Mouse (Mus musculus): ENCODE results near the gene Zmynd15.

The Zmynd15 gene

DNA sequence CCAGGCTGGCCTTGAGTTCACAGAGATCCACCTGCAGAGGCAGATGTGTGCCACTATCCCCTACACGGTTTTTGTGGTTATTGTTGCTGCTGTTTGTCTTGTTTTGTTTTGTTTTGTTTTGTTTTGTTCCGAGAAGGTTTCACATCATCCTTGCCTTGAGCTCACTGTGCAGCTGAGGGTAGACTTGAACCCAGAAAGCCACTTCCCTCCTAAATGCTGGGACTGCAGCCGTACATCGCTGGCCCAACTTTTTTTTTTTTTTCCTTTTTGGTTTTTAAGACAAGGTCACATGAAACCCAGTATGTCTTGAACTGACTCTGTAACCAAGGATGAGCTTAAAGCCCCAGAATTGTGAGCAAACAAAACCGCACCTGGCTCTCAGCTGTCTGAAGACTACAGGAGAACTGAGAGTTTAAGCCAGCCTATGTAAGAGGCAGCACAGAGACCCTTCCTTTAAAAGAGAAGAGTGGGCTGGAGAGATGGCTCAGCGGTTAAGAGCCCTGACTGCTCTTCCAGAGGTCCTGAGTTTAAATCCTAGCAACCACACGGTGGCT is 47.8 kb downstream of the Zmynd15 start:
- DNase-seq = no peak

DNA sequence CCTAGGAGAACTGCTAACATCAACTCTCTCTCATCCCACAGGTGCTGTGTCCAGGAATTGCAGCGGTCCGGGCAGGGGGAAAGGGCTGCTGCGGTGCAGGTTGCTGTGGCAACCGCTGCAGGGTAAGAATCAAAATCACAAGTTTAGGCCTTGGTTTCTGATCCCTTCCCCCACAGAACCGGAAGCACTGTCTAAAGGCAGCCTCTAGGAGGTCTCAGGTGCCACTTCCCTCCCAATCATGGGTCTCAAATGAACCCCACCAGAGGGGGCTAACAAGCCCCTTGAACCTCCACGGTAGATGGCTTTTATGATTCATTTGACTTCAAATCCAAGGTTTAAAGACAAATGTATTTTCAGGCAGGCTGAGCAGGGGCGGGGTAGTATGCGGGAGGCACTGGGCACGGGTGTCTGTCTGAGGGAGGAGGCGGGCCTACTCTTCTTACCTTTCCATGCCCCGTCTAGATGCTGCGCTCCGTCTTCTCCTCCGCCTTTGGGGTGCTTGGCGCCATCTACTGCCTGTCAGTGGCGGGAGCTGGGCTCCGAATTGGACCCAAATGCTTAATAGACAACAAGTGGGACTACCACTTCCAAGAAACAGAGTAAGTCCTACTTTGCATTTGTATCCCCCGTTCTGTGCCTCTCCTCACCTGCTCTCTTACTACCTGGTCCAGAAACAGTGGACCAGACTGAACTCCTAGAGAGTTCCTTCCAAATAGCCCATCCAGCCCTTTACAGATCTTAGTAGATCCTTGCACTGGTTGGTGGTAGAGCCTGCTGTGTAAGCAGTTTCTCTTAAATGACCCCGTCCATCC is 50.7 kb downstream of the Zmynd15 start:
- peak; percentile 51 to 65 for DNase-seq

DNA sequence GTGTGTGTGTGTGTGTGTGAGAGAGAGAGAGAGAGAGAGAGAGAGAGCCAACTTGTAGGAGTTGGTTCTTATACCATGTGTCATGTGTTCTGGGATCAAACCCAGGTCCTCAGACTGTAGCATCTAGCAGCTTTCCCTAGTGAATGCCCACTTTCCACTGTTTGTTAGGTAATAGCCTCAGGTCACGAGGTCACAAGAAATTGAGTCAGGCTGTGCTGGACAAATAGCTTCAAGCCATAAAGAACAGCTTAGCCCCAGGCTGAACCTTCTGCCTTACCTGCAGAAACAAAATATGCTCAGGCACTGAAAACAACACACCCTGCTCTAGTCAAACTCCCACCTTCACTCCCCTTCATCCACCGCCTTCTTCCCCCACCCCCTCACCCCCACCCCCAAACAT is 52.0 kb downstream of the Zmynd15 start:
- no peak for DNase-seq

DNA sequence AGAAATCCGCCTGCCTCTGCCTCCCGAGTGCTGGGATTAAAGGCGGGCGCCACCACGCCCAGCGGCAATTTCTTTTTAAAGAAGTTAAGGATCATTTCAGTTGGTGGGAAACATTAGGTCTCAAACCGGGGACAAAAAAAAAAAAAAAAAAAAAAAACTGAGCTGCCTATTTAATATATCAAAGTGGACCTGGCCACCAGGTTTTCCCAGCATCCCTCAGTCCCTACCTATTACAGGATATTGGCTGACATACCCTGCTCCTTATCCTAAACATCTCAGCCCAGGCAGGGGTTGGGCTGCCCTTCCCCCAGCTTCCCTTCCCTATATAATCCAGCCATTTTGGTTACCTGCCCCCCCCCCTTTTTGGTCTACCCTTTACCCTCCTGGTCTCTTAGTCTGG is 52.6 kb downstream of the Zmynd15 start:
- DNase-seq = no peak

DNA sequence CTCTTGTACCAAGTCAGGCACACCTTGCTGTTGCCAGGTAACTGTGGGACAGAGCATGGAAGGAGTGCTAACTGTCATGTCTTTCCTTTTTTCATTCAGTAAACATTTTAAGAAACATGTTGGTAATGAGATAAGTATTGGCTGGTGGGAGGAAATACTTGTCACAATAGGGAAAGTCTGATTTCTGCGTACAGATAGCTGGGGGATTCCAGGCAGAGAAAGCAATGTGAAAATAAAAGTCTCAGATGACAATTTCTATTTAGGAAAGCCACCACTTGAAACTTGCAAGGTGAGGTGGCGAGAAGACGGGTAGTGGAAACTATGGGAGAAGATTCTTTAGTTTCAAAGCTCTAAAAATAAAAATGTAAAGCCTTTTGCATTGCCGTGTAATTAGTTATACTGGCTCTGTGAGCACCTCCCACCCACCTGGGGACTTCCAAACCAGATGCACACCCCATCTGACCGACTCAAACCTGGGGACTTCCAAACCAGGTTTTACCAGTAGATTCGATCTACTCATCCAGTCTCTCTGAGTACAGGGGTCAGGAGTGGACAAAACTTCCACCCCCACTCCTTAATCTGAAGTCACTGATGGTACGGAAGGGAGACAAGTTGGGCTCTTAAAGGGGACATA is 53.6 kb downstream of the Zmynd15 start:
- no peak for DNase-seq

DNA sequence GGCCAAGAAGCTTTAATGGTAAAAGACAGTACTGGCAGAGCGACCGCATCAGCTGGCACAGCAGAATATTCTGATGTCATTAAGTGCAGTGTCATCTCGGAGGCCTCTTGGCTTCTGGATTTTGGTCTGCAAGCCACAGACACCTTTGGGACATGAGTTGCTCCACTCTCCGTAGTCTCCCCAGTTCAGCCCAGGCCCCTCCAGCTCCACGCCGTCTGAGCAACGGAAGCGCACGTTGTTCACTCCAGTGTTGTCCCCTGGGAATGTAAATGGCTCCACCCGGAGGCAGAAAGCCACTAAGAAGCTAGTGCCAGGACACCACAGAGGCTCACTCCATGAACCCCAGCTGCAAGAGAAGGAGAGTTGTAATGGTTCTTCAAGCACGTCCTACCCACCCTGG is 54.3 kb downstream of the Zmynd15 start:
- DNase-seq = no peak

DNA sequence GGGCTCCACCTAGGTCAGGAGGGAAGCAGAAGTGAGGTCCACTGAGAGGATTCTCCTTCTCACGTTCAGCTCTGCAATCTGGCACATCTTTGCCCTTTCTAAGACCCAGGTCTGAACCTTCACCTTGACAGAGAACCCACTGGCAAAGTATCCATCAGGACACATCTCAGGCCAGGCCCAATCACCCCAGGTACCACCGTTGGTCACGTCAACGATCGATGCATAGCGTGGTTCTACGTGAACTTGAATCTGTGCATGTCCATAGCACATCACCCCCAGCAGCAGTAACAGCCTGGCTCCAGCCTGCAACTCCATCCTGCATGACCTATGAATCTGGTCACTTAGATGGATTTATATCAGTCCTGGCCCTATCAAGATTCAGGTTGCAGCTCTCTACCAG is 55.1 kb downstream of the Zmynd15 start, which contains the start of gene Vmo1:
Gene Vmo1, minus strand, starts transcription at position 329 of the 400 bp plus-strand sequence.
- DNase-seq = no peak
